Mouse (Mus musculus) limb, embryonic 11.5 days (tissue): ENCODE data around the gene Gm42742. TPM values are rescaled to one million over a fixed set of nuclear protein-coding genes. Genes with fewer than 3 reads are reported as not detected.

Experiments
- ATAC-seq: fragments of 200-750 bp; cut with Nextera tagmentation; 2 replicates; pipeline ENCODE4 v1.8.0; 2017; ENCODE audit warnings: low read depth; ENCODE audit not compliant: insufficient number of reproducible peaks, low FRiP score, low TSS enrichment
- DNase-seq: peaks from one replicate; pipeline ENCODE4 v3.0.0-alpha.2; 2015; ENCODE audit warnings: low spot score
- H3K27ac ChIP-seq: fragments of 300-500 bp; sonication (generic); replicated peaks from 2 replicates; pipeline ENCODE4 v1.5.1; 2014; ENCODE audit warnings: low read depth, mild to moderate bottlenecking, low read length
- H3K27me3 ChIP-seq: fragments of 300-500 bp; sonication (generic); 2 replicates; pipeline ENCODE4 v1.6.1; 2014; ENCODE audit warnings: mild to moderate bottlenecking, low read length, mixed read lengths; ENCODE audit not compliant: control insufficient read depth, insufficient read depth
- H3K36me3 ChIP-seq: fragments of 300-500 bp; sonication (generic); 2 replicates; pipeline ENCODE4 v1.6.1; 2014; ENCODE audit warnings: mild to moderate bottlenecking, low read length, moderate library complexity, mixed read lengths; ENCODE audit not compliant: control insufficient read depth, insufficient read depth
- H3K4me1 ChIP-seq: fragments of 300-500 bp; sonication (generic); 2 replicates; pipeline ENCODE4 v1.6.1; 2014; ENCODE audit warnings: low read length, mixed read lengths; ENCODE audit not compliant: control insufficient read depth, insufficient read depth
- H3K4me2 ChIP-seq: fragments of 300-500 bp; sonication (generic); 2 replicates; pipeline ENCODE4 v1.6.1; 2014; ENCODE audit warnings: low read depth, mild to moderate bottlenecking, moderate library complexity; ENCODE audit not compliant: severe bottlenecking
- H3K4me3 ChIP-seq: fragments of 300-500 bp; sonication (generic); 2 replicates; pipeline ENCODE4 v1.5.1; 2014; ENCODE audit warnings: low read depth, low read length
- H3K9ac ChIP-seq: fragments of 300-500 bp; sonication (generic); 2 replicates; pipeline ENCODE4 v1.6.1; 2014; ENCODE audit warnings: mild to moderate bottlenecking, low read length
- H3K9me3 ChIP-seq: fragments of 300-500 bp; sonication (generic); 2 replicates; pipeline ENCODE4 v1.6.1; 2016; ENCODE audit warnings: low read length; ENCODE audit not compliant: control insufficient read depth
- WGBS: fragments of 180-500 bp; shearing (Covaris S2); extraction: QIAGEN DNeasy Blood & Tissue Kit; methylation state at CpG from one replicate; pipeline ENCODE4 v1.1.7; 2014; 5-methylcytosine and 5-hydroxymethylcytosine counted together
- polyA plus RNA-seq: library from polyadenylated mRNA; unstranded; fragments of >200 nt; fragmentation: Nextera tagmentation; extraction: Ambion mirVana; gene quantifications from 2 replicates; pipeline ENCODE4 v1.2.1, GENCODE M21; 2014

The Gm42742 gene
- polyA plus RNA-seq, result 26.2 and 66.8 TPM in 2 replicates

DNA sequence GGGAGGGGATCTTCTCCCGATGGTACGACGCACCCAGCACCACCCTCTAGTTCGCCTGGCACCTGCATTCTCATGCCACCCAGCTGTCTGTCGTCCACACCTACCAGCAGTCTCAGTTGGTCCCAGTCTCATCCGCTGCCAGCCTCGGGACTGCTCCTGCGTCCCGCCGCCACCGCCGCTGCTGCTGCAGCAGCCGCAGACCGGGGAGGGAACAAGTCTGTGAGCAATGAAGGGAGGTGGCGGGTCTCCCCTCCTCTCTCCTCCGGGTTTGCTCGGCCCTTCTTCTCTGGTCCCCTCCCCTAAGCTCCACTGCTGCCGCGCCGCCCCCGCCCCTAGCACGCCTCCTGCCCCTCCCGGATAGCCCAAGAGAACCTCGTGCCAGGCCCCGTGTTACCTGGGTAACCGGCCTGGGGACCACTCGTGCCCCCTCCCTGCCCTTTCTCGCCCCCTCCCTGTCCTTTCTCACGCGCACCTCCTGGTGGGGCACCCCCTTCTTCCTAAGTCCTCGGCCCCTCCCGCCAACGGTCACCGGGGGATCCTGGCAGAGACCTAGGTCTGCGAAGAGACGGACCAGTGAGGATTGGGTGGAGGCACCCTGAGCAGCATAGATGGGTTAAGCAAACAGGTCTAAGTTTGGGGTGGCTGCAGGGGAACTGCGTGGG lies at the start of gene Gm42742, which contains the start of gene Prrt2:
Gm42742 (minus strand) TSS at position 197 of the 662 bp plus-strand sequence.
Prrt2 (minus strand) TSS at position 311 of the 662 bp plus-strand sequence.
- H3K36me3 ChIP-seq, result peaks cover 22% of the 10 kb centered on the region
- no peaks in the 10 kb centered on the region for H3K27me3 ChIP-seq
- H3K9me3 ChIP-seq, result no peaks in the 10 kb centered on the region
- ATAC-seq, result 0 out of 2 replicates have a peak, but pooled peaks have one; percentile 3
- peak within 1 kb of the TSS; percentile 72 for H3K27ac ChIP-seq
- H3K4me3 ChIP-seq, result peak within 1 kb of the TSS; percentile 46
- peaks cover 47% of the 10 kb centered on the region for H3K4me1 ChIP-seq
- peak within 1 kb of the TSS; percentile 73 for H3K9ac ChIP-seq
- under 1% methylated on average over 37 of the region's 37 CpGs for WGBS
- peak within 1 kb of the TSS; percentile 88 for H3K4me2 ChIP-seq
- DNase-seq, result peak; percentile 73

DNA sequence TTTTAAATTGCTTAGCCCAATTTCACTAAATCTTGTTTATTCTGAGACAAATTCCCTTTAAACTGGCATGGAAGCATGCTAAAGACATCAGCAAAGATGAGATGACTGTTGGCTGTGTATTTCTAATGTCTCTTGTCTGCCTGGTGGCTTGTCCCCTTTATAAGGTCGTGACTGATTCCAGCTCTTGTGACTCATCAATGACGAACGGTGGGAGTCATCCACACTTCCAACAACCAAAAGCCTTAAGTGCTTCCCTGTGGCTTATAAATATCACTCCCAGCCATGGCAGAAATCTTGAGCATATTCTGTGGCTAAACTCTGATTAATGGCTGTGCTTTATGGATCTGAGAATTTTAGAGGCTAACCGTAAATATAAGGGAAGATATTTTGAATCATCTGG lies 45.4 kb upstream of the Gm42742 start:
- Histone ChIP-seq H3K36me3 (no peaks in the 10 kb centered on the region), H3K4me2 (no peak overlapping the region), H3K9me3 (no peaks in the 10 kb centered on the region), H3K27me3 (no peaks in the 10 kb centered on the region), H3K4me1 (no peaks in the 10 kb centered on the region), H3K9ac (no peak overlapping the region), H3K4me3 (no peak overlapping the region), H3K27ac (no peak overlapping the region)
- DNase-seq, result no peak
- 84% methylated on average over 4 of the region's 4 CpGs for WGBS
- ATAC-seq, result no peak

DNA sequence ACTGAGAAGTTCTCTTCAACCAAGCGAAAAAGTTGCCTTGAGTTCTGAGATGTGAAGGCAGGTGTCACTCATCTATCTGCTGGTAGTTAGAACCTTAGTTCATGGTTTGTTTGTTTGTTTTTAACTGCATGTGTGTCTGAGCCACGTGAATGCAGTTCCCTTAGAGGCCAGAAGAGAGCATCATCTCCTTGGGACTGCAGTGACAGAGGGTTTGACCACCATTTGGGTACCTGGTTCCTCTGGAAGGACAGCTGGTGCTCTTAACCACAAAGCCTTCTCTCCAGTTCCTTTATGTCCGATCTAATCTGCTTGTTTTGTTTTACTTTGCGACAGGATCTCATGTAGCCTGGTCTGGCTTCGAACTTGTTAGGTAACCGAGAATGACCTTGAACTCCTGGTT lies 44.6 kb upstream of the Gm42742 start:
- no peaks in the 10 kb centered on the region for H3K9me3 ChIP-seq
- H3K36me3 ChIP-seq, result no peaks in the 10 kb centered on the region
- no peaks in the 10 kb centered on the region for H3K4me1 ChIP-seq
- H3K4me2 ChIP-seq, result no peak overlapping the region
- H3K27ac ChIP-seq, result no peak overlapping the region
- H3K4me3 ChIP-seq, result no peak overlapping the region
- H3K9ac ChIP-seq, result no peak overlapping the region
- no peak for DNase-seq
- H3K27me3 ChIP-seq, result no peaks in the 10 kb centered on the region
- 90% methylated on average over 6 of the region's 6 CpGs for WGBS
- no peak for ATAC-seq

- ATAC-seq, result no peak
- H3K27me3 ChIP-seq, result no peaks in the 10 kb centered on the region
- no peak overlapping the region for H3K9ac ChIP-seq
- H3K4me3 ChIP-seq, result no peak overlapping the region
- no peak for DNase-seq
- no peaks in the 10 kb centered on the region for H3K36me3 ChIP-seq
- no peaks in the 10 kb centered on the region for H3K9me3 ChIP-seq
- H3K4me2 ChIP-seq, result no peak overlapping the region
- no peak overlapping the region for H3K27ac ChIP-seq
- 72% methylated on average over 5 of the region's 5 CpGs for WGBS
- H3K4me1 ChIP-seq, result no peaks in the 10 kb centered on the region
Observed at GRCm38 (mm10) chr7:127055026-127055585, 34.2 kb upstream of the Gm42742 start.

GRCm38 (mm10) chr7:127041851-127042672 lies 21.2 kb upstream of the Gm42742 start, which contains the start of gene Kif22:
Gene Kif22 (minus strand): TSS chr7:127042471.
- peak within 1 kb of the TSS; percentile 79 for H3K4me2 ChIP-seq
- no peaks in the 10 kb centered on the region for H3K27me3 ChIP-seq
- H3K27ac ChIP-seq, result peak within 1 kb of the TSS; percentile 50; the same call in 1 of the 2 replicates
- under 1% methylated on average over 53 of the region's 53 CpGs for WGBS
- H3K36me3 ChIP-seq, result peaks cover 3% of the 10 kb centered on the region; the same call in 1 of the 2 replicates
- peak; percentile 80; the same call in 1 of the 2 replicates for ATAC-seq
- H3K4me3 ChIP-seq, result peak within 1 kb of the TSS; percentile 92
- H3K9me3 ChIP-seq, result no peaks in the 10 kb centered on the region
- peak within 1 kb of the TSS; percentile 84 for H3K9ac ChIP-seq
- DNase-seq, result peak; percentile 90
- 0 out of 2 replicates have a peak, but pooled peaks cover 10% of the 10 kb centered on the region for H3K4me1 ChIP-seq

DNA sequence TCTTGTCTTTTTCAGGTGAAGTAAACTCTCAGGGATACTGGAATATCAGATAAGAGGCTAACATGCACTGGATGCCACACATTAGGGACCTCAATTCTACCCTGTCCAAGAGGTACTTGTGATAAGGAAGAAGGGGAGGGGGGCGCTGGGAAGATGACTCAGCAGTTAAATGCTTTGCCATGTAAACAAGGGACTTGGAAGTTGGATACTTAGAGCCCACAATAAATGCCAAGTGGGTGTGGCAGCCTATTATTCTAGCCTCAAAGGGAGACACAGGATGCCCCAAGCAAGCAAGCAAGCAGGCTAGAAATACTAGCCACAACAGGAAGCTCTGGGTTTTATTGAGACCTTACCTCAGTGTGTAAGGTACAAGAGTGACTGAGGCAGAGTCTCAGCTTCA lies 10.3 kb upstream of the Gm42742 start:
- no peak overlapping the region for H3K4me3 ChIP-seq
- peaks cover 7% of the 10 kb centered on the region for H3K4me1 ChIP-seq
- no peak overlapping the region for H3K9ac ChIP-seq
- H3K27ac ChIP-seq, result no peak overlapping the region
- peaks cover 40% of the 10 kb centered on the region for H3K36me3 ChIP-seq
- no peaks in the 10 kb centered on the region for H3K9me3 ChIP-seq
- ATAC-seq (no peak), DNase-seq (no peak)
- 75% methylated on average over 1 of the region's 1 CpGs for WGBS
- no peaks in the 10 kb centered on the region for H3K27me3 ChIP-seq
- H3K4me2 ChIP-seq, result no peak overlapping the region

GRCm38 (mm10) chr7:127030172-127030571 lies 9.3 kb upstream of the Gm42742 start:
- Histone ChIP-seq H3K4me3 (no peak overlapping the region), H3K4me1 (peaks cover 7% of the 10 kb centered on the region), H3K27me3 (no peaks in the 10 kb centered on the region), H3K9ac (no peak overlapping the region), H3K36me3 (peaks cover 37% of the 10 kb centered on the region), H3K4me2 (no peak overlapping the region), H3K9me3 (no peaks in the 10 kb centered on the region), H3K27ac (no peak overlapping the region)
- 100% methylated on average over 1 of the region's 1 CpGs for WGBS
- DNase-seq (no peak), ATAC-seq (no peak)

DNA sequence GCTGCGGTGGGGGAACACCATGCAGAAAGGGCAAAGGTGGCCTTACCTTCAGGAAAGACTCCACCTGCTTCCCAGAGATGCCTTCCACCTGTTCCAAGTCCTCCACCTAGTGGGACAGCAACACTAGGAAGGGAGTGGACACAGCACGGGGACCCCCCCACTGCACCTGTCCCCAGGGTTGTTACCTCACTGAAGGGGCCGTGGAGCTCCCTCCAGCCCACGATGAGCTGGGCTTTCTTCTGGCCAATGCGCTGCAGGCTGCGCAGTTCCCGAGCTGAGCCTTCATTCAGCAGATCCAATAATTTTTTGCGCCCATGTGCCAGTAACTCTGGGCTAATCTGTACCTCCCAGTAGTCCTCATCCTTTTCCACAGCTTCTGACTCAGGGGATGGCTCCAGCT lies 7.0 kb upstream of the Gm42742 start:
- Histone ChIP-seq H3K4me3 (peak overlapping the region; percentile 97), H3K9ac (peak overlapping the region; percentile 64), H3K4me1 (peaks cover 23% of the 10 kb centered on the region), H3K9me3 (no peaks in the 10 kb centered on the region), H3K4me2 (peak overlapping the region; percentile 52), H3K27ac (peak overlapping the region; percentile 98), H3K36me3 (peaks cover 35% of the 10 kb centered on the region), H3K27me3 (no peaks in the 10 kb centered on the region)
- WGBS, result 74% methylated on average over 8 of the region's 8 CpGs
- ATAC-seq, result no peak
- peak; percentile 43 for DNase-seq
